Mouse (Mus musculus): Measurements from ENCODE around the gene Nsun2.
"Not testable (repeated sequence)": the region's sequence is repeated elsewhere in the genome, so short reads cannot be mapped to it uniquely, and the experiment has no call there.

Gene Nsun2

GRCm38 (mm10) chr13:69582411-69582810 lies 48.9 kb downstream of the Nsun2 start:
- in situ Hi-C loops (cut with MboI; ENCODE audit: low sequenced_read_pairs), result no loop called here

GRCm38 (mm10) chr13:69583591-69583990 lies 50.0 kb downstream of the Nsun2 start:
- in situ Hi-C loops (cut with MboI; ENCODE audit: low sequenced_read_pairs), result no loop called here

GRCm38 (mm10) chr13:69585828-69586227 lies 52.3 kb downstream of the Nsun2 start:
- in situ Hi-C loops (cut with MboI; ENCODE audit: low sequenced_read_pairs), result no loop called here

- in situ Hi-C loops (cut with MboI; ENCODE audit: low sequenced_read_pairs), result no loop called here
These were observed 52.8 kb downstream of the Nsun2 start for GRCm38 (mm10) chr13:69586337-69586736.

- in situ Hi-C loops (cut with MboI; ENCODE audit: low sequenced_read_pairs), result no loop called here
These were observed 54.3 kb downstream of the Nsun2 start for GRCm38 (mm10) chr13:69587849-69588248.

GRCm38 (mm10) chr13:69588263-69588662 lies 54.7 kb downstream of the Nsun2 start:
- in situ Hi-C loops (cut with MboI; ENCODE audit: low sequenced_read_pairs), result no loop called here

- in situ Hi-C loops (cut with MboI; ENCODE audit: low sequenced_read_pairs), result no loop called here
These were observed 57.8 kb downstream of the Nsun2 start for GRCm38 (mm10) chr13:69591338-69591737.

GRCm38 (mm10) chr13:69592226-69592625 lies 58.7 kb downstream of the Nsun2 start:
- in situ Hi-C loops (cut with MboI; ENCODE audit: low sequenced_read_pairs), result no loop called here

GRCm38 (mm10) chr13:69593453-69593852 lies 59.9 kb downstream of the Nsun2 start:
- in situ Hi-C loops (cut with MboI; ENCODE audit: low sequenced_read_pairs), result no loop called here

GRCm38 (mm10) chr13:69594577-69595256 lies 61.2 kb downstream of the Nsun2 start:
- in situ Hi-C loops (cut with MboI; ENCODE audit: low sequenced_read_pairs), result no loop called here

GRCm38 (mm10) chr13:69595911-69596310 lies 62.4 kb downstream of the Nsun2 start:
- in situ Hi-C loops (cut with MboI; ENCODE audit: low sequenced_read_pairs), result no loop called here

GRCm38 (mm10) chr13:69596515-69596914 lies 63.0 kb downstream of the Nsun2 start:
- in situ Hi-C loops (cut with MboI; ENCODE audit: low sequenced_read_pairs), result no loop called here

- in situ Hi-C loops (cut with MboI; ENCODE audit: low sequenced_read_pairs), result no loop called here
These were observed 65.3 kb downstream of the Nsun2 start for GRCm38 (mm10) chr13:69598867-69599266.

- in situ Hi-C loops (cut with MboI; ENCODE audit: low sequenced_read_pairs), result not testable (repeated sequence)
These were observed 67.3 kb downstream of the Nsun2 start for GRCm38 (mm10) chr13:69600863-69601262.

- in situ Hi-C loops (cut with MboI; ENCODE audit: low sequenced_read_pairs), result no loop called here
These were observed 67.8 kb downstream of the Nsun2 start for GRCm38 (mm10) chr13:69601321-69601720.

- in situ Hi-C loops (cut with MboI; ENCODE audit: low sequenced_read_pairs), result no loop called here
These were observed 71.1 kb downstream of the Nsun2 start for GRCm38 (mm10) chr13:69604670-69605069.

- in situ Hi-C loops (cut with MboI; ENCODE audit: low sequenced_read_pairs), result no loop called here
These were observed 75.2 kb downstream of the Nsun2 start for GRCm38 (mm10) chr13:69608734-69609133.

GRCm38 (mm10) chr13:69610751-69611397 lies 77.3 kb downstream of the Nsun2 start:
- in situ Hi-C loops (cut with MboI; ENCODE audit: low sequenced_read_pairs), result no loop called here

GRCm38 (mm10) chr13:69611398-69612174 lies 78.0 kb downstream of the Nsun2 start, which contains the start of gene Srd5a1:
Srd5a1 (minus strand) TSS chr13:69611442.
- in situ Hi-C loops (cut with MboI; ENCODE audit: low sequenced_read_pairs), result no loop called here

- in situ Hi-C loops (cut with MboI; ENCODE audit: low sequenced_read_pairs), result no loop called here
These were observed 78.6 kb downstream of the Nsun2 start for GRCm38 (mm10) chr13:69612175-69612544.

GRCm38 (mm10) chr13:69616716-69617115 lies 83.2 kb downstream of the Nsun2 start:
- in situ Hi-C loops (cut with MboI; ENCODE audit: low sequenced_read_pairs), result no loop called here

GRCm38 (mm10) chr13:69623843-69624242 lies 90.3 kb downstream of the Nsun2 start:
- in situ Hi-C loops (cut with MboI; ENCODE audit: low sequenced_read_pairs), result no loop called here

All from CH12F3 (cell line).